Comparison of ENCODE assay signal across 16 mouse cellular contexts in genomic region chr15:70357961-70358360, GRCm38 (mm10).
DNase-seq lines count a peak whose midpoint lies in the region; ATAC-seq and TF ChIP-seq lines count a peak whose summit lies in the region.
"Had no signal": no experiment of that assay in that cellular context is flagged by ENCODE, and none has a peak within 500 bp of the region (broad histone marks: within the 10 kb centered on the region; RNA-seq: fewer than 3 reads in every experiment).

No protein-coding gene starts in this region.

- WGBS in lung, adult 2 months: 86% methylated on average over 10 of the region's 10 CpGs

- no peak overlapping the region for H3K4me3 ChIP-seq in lung, adult 2 months (replicated peaks; ENCODE audit: extremely low read depth, low read depth, low read length)
- H3K4me3 ChIP-seq: gastrocnemius, adult 2 months; heart, adult 2 months; limb, embryonic 13.5 days; liver, embryonic 15.5 days; neural tube, embryonic 13.5 days had no signal

- intact Hi-C loops in left cerebral cortex, postnatal 14 days (cut with DNase I): no loop called here

- no peak for TF ChIP-seq CTCF in lung, adult 2 months (IDR thresholded peaks at IDR 0.05; ENCODE audit: insufficient read depth, low read length)

- TF ChIP-seq POLR2A in lung, adult 2 months (IDR thresholded peaks at IDR 0.05; ENCODE audit: borderline replicate concordance, extremely low read depth, low read depth, low read length): no peak

- H3K4me1 ChIP-seq in lung, adult 2 months (ENCODE audit: control insufficient read depth, insufficient read depth, low read length): no peaks in the 10 kb centered on the region
- H3K4me1 ChIP-seq: limb, embryonic 13.5 days; liver, embryonic 15.5 days had no signal

- DNase-seq in layer of hippocampus, adult 11-12 months (ENCODE audit: low spot score): peak; percentile 26
- DNase-seq in layer of hippocampus, postnatal 10 days (ENCODE audit: low spot score in 2 of 2): no peak
- DNase-seq in left cerebral cortex, postnatal 14 days (ENCODE audit: low spot score in 2 of 2): peak; percentile 48 to 55
- peak; percentile 7 for DNase-seq in right cerebral cortex, postnatal 4 days
- no peak for DNase-seq in kidney, adult 18-20 months
- no peak for DNase-seq in heart, adult 18-20 months
- no peak for DNase-seq in lung, adult 2 months
- DNase-seq: cerebellum, adult 18-20 months; gastrocnemius, adult 2 months; heart, adult 2 months; thymus, postnatal 4 days had no signal

- peak; percentile 99 for ATAC-seq in frontal cortex, adult (ENCODE audit: low TSS enrichment)
- ATAC-seq: Patski had no signal

Comparison
In these comparisons a context has a peak if more than half of its experiments do, and no peak if none do; other contexts are left out.
1. DNase-seq: peak in layer of hippocampus, adult 11-12 months (single experiment), left cerebral cortex, postnatal 14 days (2 of 2) and right cerebral cortex, postnatal 4 days (single experiment); none in layer of hippocampus, postnatal 10 days (0 of 2), kidney, adult 18-20 months (single experiment), heart, adult 18-20 months (0 of 2) and lung, adult 2 months (single experiment).